Mouse (Mus musculus): ENCODE measurements at regions not wholly inside any gene's neighbourhood (a gene's known extent, or its start where the extent isn't known, plus 50 kb on each side); places are given as distances from the start of the nearest gene placed in this dataset.

- TF ChIP-seq GATA1 (IDR thresholded peaks at IDR 0.05; ENCODE audit: borderline replicate concordance, low read length) (no peak), FLI1 (IDR thresholded peaks at IDR 0.05; ENCODE audit: low read length) (no peak)
Measured at GRCm38 (mm10) chr2:72541246-72541645, 65.3 kb downstream of the Cdca7 start.
